Mouse (Mus musculus): ENCODE measurements around the gene Pla2r1.

DNA sequence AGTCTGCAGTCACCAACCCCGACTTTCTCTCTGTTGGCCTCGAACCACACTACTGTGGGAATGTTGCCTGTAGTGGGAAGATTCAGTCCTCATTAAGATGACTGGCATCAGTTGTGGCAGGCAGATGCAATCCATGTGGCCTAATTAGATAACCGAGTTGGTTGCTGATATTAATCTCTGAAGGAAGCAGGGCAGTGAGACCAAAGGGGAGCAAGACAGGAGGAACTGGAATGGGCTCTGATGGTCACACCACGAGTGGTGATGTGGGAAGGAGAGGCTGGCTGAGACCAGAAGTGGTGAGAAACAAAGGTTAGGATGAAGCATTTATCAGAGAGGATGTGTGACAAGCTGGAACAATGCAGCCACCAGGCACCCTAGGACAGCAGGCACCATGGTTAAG lies 1.5 kb upstream of the Pla2r1 start:
- TF ChIP-seq CTCF (conservative IDR thresholded peaks at IDR 0.05; ENCODE audit: low read length) (no peak), POU5F1 (IDR thresholded peaks at IDR 0.05; ENCODE audit: borderline replicate concordance, low read length) (no peak), NANOG (IDR thresholded peaks at IDR 0.05; ENCODE audit: borderline replicate concordance, low read length) (no peak)
